Mouse (Mus musculus): ENCODE data around the gene Best3. TPM values are rescaled to one million over a fixed set of nuclear protein-coding genes. Genes with fewer than 3 reads are reported as not detected.

The Best3 gene
- total RNA-seq, 2 experiments from 2014 or later: 0.12 to 0.27 TPM

DNA sequence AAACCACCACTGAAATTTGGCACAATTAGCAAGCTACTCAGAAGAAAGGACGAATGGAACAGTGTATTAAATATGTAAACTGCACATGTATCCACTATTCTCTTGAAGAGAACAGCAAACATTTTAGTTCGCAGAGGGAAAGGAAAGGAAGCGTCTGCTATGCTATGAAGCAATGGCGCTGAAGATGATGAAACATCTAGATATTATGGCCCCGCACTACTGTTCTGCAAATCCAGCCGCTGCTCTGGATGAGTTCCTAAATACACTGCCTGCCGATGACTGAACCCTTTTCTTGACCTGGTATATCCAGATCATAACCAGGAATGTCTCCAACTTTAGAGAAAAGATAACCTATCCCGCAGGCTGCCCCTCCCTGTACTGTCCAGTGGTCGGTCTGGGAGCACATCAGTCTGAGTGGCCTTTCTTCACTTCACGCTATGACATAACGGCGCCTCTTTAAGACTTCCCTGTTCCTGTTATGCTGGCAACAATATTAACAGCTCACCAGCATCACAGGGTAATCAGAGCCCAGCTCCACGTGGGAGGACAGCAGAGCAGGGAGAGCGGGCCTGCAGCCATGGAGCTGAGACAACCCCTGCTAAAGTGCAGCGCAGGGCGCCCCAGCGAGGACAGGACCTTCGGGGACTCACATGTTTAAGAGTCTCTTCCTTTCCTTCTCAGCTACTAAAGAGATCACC is 86.2 kb downstream of the Best3 start:
- no peak for DNase-seq (ENCODE audit: low spot score in 2 of 2)
- intact Hi-C loops (cut with DNase I): no loop called here

DNA sequence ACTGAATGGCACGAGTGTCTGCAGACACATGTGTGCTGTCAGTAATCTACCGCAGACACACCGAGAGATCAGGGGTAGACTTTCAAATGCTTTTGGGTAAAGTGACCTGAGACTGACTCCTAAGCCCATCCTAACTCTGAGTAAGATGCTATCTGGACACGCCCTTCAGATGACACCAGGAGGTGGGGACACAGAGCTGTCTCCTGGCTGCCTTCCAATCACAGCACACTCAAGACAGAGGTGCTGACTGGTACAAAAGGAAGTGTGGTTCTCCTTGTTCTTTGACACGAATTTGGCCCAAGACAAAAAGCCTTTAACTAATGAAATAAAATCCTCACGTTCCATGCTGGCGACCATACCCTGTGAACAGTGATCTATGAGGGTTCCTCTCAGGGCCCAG is 87.1 kb downstream of the Best3 start:
- intact Hi-C loops (cut with DNase I): no loop called here
- no peak for DNase-seq (ENCODE audit: low spot score in 2 of 2)

Other genes with a start within 250 kb of the Best3 start
- gene Myrfl, start 89.4 kb upstream of the Best3 start, total RNA-seq (2021): under 1 TPM; 0.15 to 0.25 TPM
- gene Rab3ip, start 35.5 kb upstream of the Best3 start, total RNA-seq (2021): 10 to 100 TPM; 41.7 to 50.6 TPM
- not detected for gene Gm10271, start 13.7 kb upstream of the Best3 start, total RNA-seq (2021)
- gene Lrrc10, start 59.0 kb downstream of the Best3 start, total RNA-seq (2021): not detected
- gene Cct2, start 77.5 kb downstream of the Best3 start, total RNA-seq (2021): 100 to 1,000 TPM; 155 to 156 TPM
- gene Frs2, start 162.2 kb downstream of the Best3 start, total RNA-seq (2021): 10 to 100 TPM; 33.2 to 35.6 TPM
- 10 to 100 TPM; 50.7 to 54.0 TPM for gene Yeats4, start 238.2 kb downstream of the Best3 start, total RNA-seq (2021)